Mouse (Mus musculus): ENCODE measurements around the gene Edar.

The Edar gene

DNA sequence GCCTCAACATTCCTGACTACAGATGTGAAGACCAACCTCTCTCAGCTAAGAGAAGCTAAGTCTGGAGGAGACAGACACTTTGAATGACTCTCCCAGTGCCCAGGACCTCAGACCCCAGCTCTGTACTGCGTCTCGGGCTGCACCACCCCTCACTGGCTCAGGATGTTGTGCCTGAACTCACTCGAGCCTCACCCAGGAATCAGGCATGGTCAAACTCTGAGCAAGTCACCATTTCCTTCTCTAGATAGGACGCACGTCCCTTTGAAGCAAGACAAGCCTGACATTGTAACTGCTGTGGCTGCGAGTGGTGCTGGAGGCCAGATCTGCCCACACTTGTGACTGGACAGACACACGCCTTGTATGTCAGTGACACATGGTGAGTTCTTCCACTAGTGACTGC, 73.5 kb downstream of the Edar start:
- CTCF ChIA-PET, result no interaction called here

DNA sequence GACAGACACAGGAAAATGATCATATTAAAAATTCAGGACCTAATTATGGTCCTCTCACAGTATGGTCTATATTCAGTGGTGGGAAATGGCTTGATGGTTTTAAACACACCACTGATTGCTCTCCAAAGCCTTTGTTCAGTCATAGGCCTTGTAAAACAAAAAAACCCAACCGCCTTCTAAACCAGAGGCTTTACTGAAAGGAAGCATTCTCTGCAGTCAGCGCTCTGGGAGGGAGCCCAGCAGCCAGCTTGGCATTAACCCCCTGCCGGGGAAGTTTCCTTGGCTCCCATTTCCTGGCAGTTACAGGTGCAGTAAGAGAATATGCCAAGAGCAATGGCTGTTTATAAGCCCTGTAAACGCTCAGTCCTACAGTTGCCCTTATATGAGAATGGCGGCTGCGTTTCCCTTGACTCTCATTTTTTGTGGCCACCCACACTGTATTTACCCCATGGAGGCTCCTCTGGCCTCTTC, 74.0 kb downstream of the Edar start:
- CTCF ChIA-PET, result no interaction called here

- CTCF ChIA-PET, result no interaction called here
Observed at GRCm38 (mm10) chr10:58600983-58601382, 74.5 kb downstream of the Edar start.

DNA sequence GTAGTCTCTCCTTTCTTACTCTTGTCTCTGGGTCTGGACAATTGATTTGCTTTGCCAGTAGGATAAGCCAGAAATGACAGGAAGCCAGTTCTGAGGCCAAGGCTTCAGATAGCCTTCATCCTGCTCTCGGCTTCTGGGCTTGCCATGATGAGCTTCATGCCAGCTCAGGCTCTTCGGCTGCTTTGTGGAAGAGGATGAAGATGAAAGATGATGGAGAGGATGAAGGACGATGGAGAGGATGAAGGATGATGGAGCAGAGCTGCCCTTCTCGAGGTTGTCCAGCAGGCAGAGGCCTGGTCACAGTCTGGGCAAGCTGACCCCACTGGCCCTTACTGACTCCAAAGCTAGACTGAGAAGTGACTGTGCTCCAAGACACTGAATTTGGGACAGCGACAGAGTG, 75.3 kb downstream of the Edar start:
- CTCF ChIA-PET, result no interaction called here

GRCm38 (mm10) chr10:58595821-58596220, 79.6 kb downstream of the Edar start:
- CTCF ChIA-PET, result no interaction called here

DNA sequence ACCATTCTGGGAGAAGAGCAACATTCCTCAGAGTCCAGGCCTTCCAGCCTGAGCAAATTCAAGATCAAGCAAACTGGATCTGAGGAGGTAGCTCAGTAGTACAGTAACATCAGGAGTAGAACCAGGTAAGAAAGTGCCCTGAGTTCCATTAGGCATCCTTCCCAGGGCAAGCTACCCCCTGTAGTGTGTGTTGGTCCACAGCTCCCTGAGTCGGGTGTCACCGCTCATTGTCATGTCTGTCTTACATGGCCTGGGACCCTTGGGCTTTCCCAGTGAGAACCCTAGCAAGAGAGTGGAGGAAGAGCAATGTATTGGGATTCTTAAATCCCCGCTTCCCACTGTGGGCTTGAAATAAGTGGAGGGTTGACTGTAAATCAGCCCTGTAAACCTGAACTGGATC, 80.3 kb downstream of the Edar start:
- CTCF ChIA-PET, result no interaction called here

GRCm38 (mm10) chr10:58594486-58594885, 81.0 kb downstream of the Edar start:
- CTCF ChIA-PET, result no interaction called here

- CTCF ChIA-PET, result no interaction called here
Observed at GRCm38 (mm10) chr10:58585427-58586223, 89.8 kb downstream of the Edar start.

DNA sequence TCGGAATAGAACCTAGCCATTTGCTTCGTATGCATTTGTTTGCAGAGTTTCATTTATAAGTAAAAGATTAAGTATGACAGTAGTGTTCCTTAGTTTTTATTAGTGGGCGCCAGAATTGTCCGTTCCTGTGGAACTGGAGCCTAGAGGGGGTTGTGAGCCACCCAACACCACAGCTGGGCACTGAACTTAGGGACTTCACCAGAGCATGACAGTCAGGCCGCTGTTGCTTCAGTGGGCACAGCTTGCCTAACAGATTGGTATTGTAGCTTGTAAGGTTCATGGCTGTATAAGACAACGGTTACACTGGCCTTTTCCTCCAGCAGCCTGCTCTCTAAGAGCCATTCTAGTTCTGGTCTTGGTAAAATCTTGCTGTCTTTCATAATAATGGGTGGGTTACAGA, 114.9 kb downstream of the Edar start:
- CTCF ChIA-PET, result no interaction called here

DNA sequence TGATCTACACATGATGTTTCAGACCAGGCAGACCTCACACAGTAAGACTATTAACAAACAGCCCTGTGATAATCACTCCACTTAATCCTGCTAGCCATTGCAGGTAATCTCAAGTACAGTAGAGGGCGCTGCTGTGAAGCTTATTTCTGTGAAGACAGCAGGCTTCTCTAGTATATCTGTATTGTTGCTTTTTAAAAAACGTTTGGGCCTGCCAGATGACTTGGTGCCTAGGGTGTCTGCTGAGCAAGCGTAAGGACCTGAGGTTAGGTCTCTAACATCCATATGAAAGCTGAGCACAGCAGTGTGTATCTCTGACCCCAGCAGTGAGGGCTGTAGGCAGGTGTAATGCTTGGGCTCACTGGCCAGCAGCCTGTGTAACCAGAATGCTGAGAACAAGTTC, 115.6 kb downstream of the Edar start:
- CTCF ChIA-PET, result no interaction called here

GRCm38 (mm10) chr10:58559098-58559497, 116.4 kb downstream of the Edar start:
- CTCF ChIA-PET, result interaction anchor here (1.0 kb wide), 1 partner anchor 721 kb away, joined by 3 read pairs; no protein-coding TSS in a partner anchor

GRCm38 (mm10) chr10:58554693-58555387, 120.6 kb downstream of the Edar start:
- CTCF ChIA-PET, result no interaction called here
